Mouse (Mus musculus): Measurements from ENCODE around the gene Rras.
"Not testable (repeated sequence)": the region's sequence is repeated elsewhere in the genome, so short reads cannot be mapped to it uniquely, and the experiment has no call there.

The Rras gene

DNA sequence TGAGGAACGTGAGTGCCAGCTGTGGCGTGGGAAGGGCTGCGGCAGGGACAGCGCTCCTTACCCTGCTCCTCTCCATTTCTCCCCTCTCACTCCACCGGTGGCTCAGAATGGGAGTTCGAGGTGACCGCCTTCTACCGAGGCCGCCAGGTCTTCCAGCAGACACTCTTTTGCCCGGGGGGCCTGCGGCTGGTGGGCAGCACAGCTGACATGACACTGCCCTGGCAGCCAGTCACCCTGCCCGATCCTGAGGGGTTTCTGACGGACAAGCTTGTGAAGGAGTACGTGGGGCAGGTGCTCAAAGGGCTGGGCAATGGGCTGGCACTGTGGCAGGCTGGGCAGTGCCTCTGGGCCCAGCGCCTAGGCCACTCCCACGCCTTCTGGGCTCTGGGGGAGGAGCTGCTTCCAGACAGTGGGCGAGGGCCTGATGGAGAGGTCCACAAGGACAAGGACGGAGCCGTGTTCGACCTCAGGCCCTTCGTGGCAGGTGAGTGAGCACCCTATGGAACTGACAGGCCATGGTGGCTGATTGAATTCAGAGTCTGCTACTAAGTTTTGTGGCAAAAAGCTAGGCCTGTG lies 17.1 kb upstream of the Rras start:
- peak; percentile 47 for DNase-seq (ENCODE audit: low spot score)

- DNase-seq (ENCODE audit: low spot score): no peak
Measured at GRCm38 (mm10) chr7:45002440-45002839, 15.3 kb upstream of the Rras start.

GRCm38 (mm10) chr7:45004546-45004945 lies 13.2 kb upstream of the Rras start:
- DNase-seq (ENCODE audit: low spot score): no peak

GRCm38 (mm10) chr7:45005321-45005992 lies 12.3 kb upstream of the Rras start:
- DNase-seq (ENCODE audit: low spot score): no peak

- DNase-seq (ENCODE audit: low spot score): no peak
Measured at GRCm38 (mm10) chr7:45006503-45006902, 11.3 kb upstream of the Rras start.

DNA sequence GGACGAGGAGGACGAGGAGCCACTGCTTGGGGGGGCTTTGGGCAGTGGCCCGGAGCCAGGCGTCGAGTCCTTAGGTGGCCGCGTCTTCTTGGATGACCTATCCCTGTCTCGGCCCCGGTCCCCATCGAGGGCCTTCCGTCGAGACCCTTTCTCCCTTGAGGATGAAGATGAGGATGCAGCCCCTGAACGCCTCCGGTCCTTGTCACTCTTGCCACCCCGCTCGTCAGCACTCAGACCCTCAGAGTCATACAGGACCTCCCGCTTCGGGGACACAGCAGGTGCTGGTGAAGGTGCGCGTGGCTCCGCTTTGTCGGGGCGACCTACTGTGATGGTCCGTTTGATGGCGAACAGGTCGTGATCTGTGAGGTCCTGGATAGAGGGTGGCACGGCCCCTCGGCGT lies 10.6 kb upstream of the Rras start:
- DNase-seq (ENCODE audit: low spot score): no peak

DNA sequence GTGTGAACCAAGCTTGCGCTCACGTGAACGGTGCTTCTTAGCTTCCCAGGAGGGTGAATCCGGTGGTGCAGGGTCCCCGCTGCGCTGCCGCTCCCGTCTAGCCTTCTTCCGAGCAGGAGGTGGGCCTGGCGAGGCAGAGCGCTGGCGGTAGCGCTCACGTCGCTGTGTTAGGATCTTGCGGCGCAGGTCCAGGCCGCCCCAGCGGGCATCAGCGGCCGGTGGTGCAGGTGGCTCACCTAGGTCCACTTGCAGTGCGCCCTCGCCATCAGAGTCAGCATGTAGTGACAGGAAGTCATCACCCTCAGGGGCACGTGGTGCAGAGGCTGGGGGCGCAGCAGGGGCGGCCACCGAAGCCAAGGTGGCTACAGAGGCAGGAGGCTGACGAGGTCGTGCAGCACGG lies 9.9 kb upstream of the Rras start:
- DNase-seq (ENCODE audit: low spot score): no peak

- no peak for DNase-seq (ENCODE audit: low spot score)
Measured at GRCm38 (mm10) chr7:45008411-45008810, 9.3 kb upstream of the Rras start.

DNA sequence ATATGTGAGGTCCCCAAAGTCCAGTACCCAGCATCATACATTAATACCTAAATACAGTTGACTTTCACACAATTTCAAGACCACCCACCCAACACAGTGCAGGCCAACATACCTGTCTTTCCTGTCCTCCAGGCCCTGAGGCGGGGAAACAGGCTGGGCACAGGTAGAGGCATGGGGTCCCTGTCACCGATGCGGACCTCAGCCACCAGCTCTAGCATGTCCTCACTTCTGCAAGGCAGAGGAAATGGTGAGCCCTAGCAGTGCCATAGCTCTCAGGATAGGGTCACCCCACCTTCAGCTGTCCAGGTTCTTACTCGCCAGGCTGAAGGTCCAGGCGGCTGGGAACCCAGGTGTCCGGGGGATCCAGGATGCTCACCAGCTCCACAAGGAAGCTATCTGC lies 5.8 kb upstream of the Rras start:
- no peak for DNase-seq (ENCODE audit: low spot score)

GRCm38 (mm10) chr7:45012824-45013223 lies 4.9 kb upstream of the Rras start:
- DNase-seq (ENCODE audit: low spot score): no peak

DNA sequence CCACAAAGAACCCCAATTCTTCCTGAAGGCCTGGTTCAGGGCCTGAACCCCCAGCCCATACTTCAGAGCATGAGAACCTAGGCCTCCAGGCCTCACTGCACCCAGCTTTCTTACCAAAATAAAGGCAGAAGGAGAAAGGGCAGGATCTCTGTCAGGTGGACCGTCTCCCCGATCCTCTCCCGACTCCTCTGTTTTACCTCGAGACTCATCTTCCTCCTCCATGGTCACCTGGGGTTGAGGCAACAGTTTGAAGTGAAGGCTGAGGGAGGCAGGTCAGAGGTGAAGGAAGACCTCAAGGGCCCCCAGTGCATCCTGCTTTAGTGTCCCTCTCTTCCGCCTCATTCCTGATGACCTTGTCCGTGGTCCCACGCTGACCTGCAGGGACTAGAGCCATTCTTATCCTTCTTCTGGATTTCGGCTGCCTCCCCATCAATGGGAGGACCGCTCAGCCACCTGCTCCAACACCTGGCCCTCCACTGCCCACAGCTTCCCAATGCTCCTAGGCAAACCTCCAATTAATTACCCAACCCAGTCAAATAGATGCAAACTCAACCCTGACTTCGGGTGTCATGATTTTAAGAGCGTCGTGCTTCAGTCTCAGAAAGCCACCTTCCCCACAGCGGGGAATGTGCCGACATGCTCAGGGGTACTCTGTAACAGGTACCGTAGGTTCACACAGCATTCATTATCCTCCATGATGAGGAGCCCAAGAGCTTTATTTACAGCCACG lies 4.2 kb upstream of the Rras start:
- no peak for DNase-seq (ENCODE audit: low spot score)

- DNase-seq (ENCODE audit: low spot score): no peak
Measured at GRCm38 (mm10) chr7:45014096-45014451, 3.7 kb upstream of the Rras start.

- no peak for DNase-seq (ENCODE audit: low spot score)
Measured at GRCm38 (mm10) chr7:45015344-45015956, 2.3 kb upstream of the Rras start.

DNA sequence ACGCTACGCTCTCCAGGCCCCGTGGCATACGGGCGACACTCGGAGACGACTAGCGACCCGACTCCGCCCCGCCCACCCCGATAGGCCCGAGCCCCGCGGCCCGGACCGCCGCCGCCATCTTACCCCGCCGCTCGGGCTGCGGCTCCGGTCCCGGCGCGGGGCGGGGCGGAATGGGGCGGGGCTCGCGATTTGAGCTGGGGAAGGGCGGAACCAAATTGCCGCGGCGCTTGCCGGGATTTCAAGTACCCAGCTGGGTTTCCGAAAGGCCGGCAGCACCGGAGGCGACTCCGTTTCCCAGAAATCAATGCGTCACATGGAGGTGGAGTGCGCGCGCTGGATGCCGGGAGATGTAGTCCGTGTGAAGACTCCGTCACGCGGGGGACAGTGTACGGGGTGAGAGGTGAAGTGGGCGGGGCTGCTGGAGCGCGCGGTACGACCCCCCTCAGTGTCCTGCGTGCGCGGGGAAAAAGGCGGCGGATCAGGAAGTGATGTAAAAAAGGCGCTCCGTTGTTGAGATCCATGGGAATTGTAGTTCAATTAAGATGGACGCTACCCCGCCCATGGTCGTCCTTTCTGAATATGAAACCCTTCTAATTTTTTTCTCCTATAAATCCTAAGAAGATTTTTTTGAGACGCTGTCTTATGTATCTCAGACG lies 1.7 kb upstream of the Rras start, which contains the start of gene Scaf1:
Scaf1 (minus strand) TSS at position 407 of the 656 bp plus-strand sequence.
- peak; percentile 98 for DNase-seq (ENCODE audit: low spot score)

GRCm38 (mm10) chr7:45016761-45017160 lies 1.0 kb upstream of the Rras start:
- DNase-seq (ENCODE audit: low spot score): no peak

GRCm38 (mm10) chr7:45019031-45019571 lies 1.3 kb downstream of the Rras start:
- DNase-seq (ENCODE audit: low spot score): peak; percentile 54

- no peak for DNase-seq (ENCODE audit: low spot score)
Measured at GRCm38 (mm10) chr7:45020225-45020624, 2.5 kb downstream of the Rras start.

- DNase-seq (ENCODE audit: low spot score): not testable (repeated sequence)
Measured at GRCm38 (mm10) chr7:45023711-45024110, 6.0 kb downstream of the Rras start.

- DNase-seq (ENCODE audit: low spot score): no peak
Measured at GRCm38 (mm10) chr7:45024281-45025248, 6.8 kb downstream of the Rras start.

GRCm38 (mm10) chr7:45025601-45026220 lies 8.0 kb downstream of the Rras start:
- DNase-seq (ENCODE audit: low spot score): no peak

Measured in ovary, postnatal 36 days (tissue).